Mouse (Mus musculus) left cerebral cortex, postnatal 4 days (tissue): ENCODE results near the gene Cpe. TPM values are rescaled to one million over a fixed set of nuclear protein-coding genes. Genes with fewer than 3 reads are reported as not detected.

ENCODE experiments used
- DNase-seq: peaks from one replicate; pipeline ENCODE4 v3.0.0-alpha.2; 2022
- intact Hi-C: fragments of 180-260 bp; cut with DNase I; formaldehyde crosslinking; loops from one replicate; pipeline ENCODE4 v1.15.1; 2025
- total RNA-seq, 2 experiments: library from RNA; stranded (reverse); gene quantifications; 2 replicates each; pipeline ENCODE4 v1.2.3; 2021

Cpe gene
- total RNA-seq, 2 experiments from 2014 or later, result 839 to 915 TPM

- intact Hi-C loops, result no loop called here
- DNase-seq, result no peak
These were observed 102.4 kb downstream of the Cpe start for GRCm38 (mm10) chr8:64590456-64590855.

- DNase-seq, result no peak
- intact Hi-C loops, result no loop called here
These were observed 110.0 kb downstream of the Cpe start for GRCm38 (mm10) chr8:64582887-64583286.

- DNase-seq, result no peak
- intact Hi-C loops, result no loop called here
These were observed 114.6 kb downstream of the Cpe start for GRCm38 (mm10) chr8:64578221-64578620.

- DNase-seq, result peak; percentile 28
- intact Hi-C loops, result no loop called here
These were observed 117.9 kb downstream of the Cpe start for GRCm38 (mm10) chr8:64575001-64575400.

GRCm38 (mm10) chr8:64548054-64548850, 144.6 kb downstream of the Cpe start:
- no peak for DNase-seq
- intact Hi-C loops, result loop anchor here (5.0 kb wide), 2 partner anchors 341 to 526 kb away; partner anchors contain the start of gene Tll1

GRCm38 (mm10) chr8:64543441-64543840, 149.4 kb downstream of the Cpe start:
- DNase-seq, result no peak
- intact Hi-C loops, result no loop called here

Other genes starting within 250 kb of the Cpe start
- gene Msmo1, start 40.7 kb upstream of the Cpe start, total RNA-seq, result 100 to 1,000 TPM; 123 to 129 TPM
- 100 to 1,000 TPM in 1 of 2 experiments, 10 to 100 TPM in 1; 97.3 to 103 TPM for gene Klhl2, start 157.0 kb upstream of the Cpe start, total RNA-seq